Mouse (Mus musculus): ENCODE measurements around the gene Zfp526. TPM values are rescaled to one million over a fixed set of nuclear protein-coding genes. Genes with fewer than 3 reads are reported as not detected.
A peak's percentile ranks its signal among the peaks of the same experiment; 100 is the strongest.

Zfp526 gene
- polyA plus RNA-seq, 1 experiment, result 9.7 TPM

DNA sequence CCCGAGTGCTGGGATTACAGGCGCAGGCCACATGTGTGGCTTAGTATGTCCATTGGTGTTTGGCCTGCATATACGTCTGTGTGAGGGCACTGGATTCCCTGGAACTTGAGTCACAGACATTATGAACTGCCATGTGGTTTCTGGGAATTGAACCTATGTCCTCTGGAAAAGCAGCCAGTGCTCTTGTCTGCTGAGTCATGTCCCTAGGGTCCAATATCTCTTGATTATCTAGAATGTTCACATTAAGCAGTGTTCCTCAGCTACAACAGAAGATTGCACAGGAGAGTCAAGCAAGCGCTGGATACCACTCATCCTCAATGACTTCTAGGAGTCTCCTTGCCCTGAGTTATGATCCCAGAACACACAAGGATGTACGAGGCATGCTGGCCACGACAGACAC lies 37.1 kb upstream of the Zfp526 start:
- H3K4me1 ChIP-seq (ENCODE audit: control insufficient read depth, insufficient read depth, low read length), result peaks cover 5% of the 10 kb centered on the region; the same call in 1 of the 2 replicates
- TF ChIP-seq CTCF (IDR thresholded peaks at IDR 0.05; ENCODE audit: borderline replicate concordance, insufficient read depth, low read length) (no peak), POLR2A (IDR thresholded peaks at IDR 0.05; ENCODE audit: low read depth, low read length) (no peak)
- H3K27ac ChIP-seq (ENCODE audit: insufficient read depth, low read length), result no peak overlapping the region
- H3K4me3 ChIP-seq (ENCODE audit: insufficient read depth, low read length), result no peak overlapping the region

DNA sequence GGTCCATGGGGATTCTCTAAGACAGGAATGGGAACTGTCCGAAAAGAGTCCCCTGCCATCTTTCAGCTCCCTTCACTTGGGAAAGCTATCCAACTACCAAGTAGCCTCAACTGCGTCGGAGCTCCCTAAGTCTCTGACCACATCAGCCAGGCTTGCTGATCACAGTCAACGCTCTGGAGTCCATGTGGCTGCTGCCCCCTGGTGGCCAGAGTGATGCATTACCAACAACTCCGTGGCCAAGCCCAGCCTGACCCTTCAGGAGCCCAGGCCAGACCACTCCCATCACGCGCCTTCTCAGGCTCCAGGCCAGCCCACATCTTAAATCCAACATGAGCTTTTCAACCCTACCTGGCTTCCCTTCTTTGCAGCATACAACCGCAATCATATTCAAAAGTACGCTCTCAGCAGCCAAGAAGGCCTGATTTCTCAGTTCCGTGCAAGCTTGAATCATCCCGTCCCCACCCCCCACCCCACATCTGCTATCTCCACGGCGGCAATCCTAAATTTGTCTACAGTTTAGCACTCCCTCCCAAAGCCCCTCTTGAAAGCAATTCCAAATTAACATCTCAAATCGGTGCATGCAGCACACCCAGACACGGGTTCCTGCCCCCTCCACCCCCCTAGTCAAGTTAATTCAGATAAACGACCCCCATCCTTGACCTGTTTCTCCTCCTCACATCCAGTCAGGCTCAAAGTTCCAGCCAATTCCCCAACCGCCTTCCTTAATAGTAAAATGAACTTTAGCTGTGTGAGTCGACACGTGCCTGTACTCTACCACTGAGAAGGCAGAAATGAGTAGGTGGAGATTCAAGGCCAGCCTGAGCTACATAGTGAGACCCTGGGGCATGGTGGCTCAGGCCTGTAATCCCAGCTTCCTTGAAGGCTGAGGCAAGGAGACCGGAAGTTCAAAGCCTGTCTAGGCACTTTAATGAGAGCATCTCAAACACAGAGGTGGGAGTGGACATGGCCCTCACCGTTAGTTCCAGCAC lies 33.3 kb upstream of the Zfp526 start:
- H3K4me1 ChIP-seq (ENCODE audit: control insufficient read depth, insufficient read depth, low read length), result peaks cover 5% of the 10 kb centered on the region; the same call in 1 of the 2 replicates
- no peak overlapping the region for H3K4me3 ChIP-seq (ENCODE audit: insufficient read depth, low read length)
- no peak overlapping the region for H3K27ac ChIP-seq (ENCODE audit: insufficient read depth, low read length)
- no peak for TF ChIP-seq POLR2A (IDR thresholded peaks at IDR 0.05; ENCODE audit: low read depth, low read length)
- TF ChIP-seq CTCF (IDR thresholded peaks at IDR 0.05; ENCODE audit: borderline replicate concordance, insufficient read depth, low read length), result peak; percentile 98

DNA sequence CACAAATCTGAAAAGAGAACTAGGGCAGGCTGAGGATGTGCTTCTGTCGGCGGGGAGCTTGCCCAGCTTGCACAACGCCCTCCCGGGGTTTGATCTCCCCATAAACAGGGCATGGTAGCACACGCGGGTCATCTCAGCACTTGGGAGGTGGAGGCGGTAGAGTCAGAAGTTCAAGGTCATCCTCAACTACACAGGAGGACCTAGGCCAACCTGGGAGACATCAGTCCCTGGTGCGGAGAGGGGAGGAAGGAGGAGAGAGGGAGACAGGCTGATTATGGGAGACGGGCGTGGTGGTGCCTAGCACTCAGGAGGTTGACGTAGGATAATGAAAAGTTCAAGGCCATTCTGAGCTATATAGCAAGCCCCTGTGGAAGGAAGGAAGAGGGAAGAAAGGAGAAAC lies 30.4 kb upstream of the Zfp526 start:
- no peak for TF ChIP-seq CTCF (IDR thresholded peaks at IDR 0.05; ENCODE audit: borderline replicate concordance, insufficient read depth, low read length)
- no peak for TF ChIP-seq POLR2A (IDR thresholded peaks at IDR 0.05; ENCODE audit: low read depth, low read length)
- H3K27ac ChIP-seq (ENCODE audit: insufficient read depth, low read length), result no peak overlapping the region

DNA sequence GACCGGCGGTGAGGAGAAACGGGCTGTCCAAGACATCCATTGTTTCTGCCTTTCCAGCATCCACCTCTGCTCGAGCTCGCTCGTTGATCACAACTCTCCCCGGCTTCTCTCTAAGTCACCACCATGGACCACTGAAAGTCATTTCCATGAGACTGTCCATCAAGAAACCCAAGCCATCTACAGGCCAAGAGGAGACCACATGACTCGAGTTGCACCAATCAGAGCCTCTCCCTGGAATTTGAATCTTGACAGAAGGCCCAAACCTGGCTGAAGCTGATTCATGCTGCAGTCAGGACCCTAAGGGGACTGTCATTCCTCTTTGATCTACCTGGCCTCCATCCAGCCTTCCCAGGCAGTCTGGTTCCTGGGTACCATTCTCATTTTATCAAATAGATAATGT lies 29.1 kb upstream of the Zfp526 start:
- H3K4me3 ChIP-seq (ENCODE audit: insufficient read depth, low read length), result no peak overlapping the region
- TF ChIP-seq POLR2A (IDR thresholded peaks at IDR 0.05; ENCODE audit: low read depth, low read length), result no peak
- TF ChIP-seq CTCF (IDR thresholded peaks at IDR 0.05; ENCODE audit: borderline replicate concordance, insufficient read depth, low read length), result no peak

More for the DNA sequence above, 30.4 kb upstream of the Zfp526 start:
- Histone ChIP-seq H3K4me1 (ENCODE audit: control insufficient read depth, insufficient read depth, low read length) (no peaks in the 10 kb centered on the region), H3K4me3 (ENCODE audit: insufficient read depth, low read length) (no peak overlapping the region)

DNA sequence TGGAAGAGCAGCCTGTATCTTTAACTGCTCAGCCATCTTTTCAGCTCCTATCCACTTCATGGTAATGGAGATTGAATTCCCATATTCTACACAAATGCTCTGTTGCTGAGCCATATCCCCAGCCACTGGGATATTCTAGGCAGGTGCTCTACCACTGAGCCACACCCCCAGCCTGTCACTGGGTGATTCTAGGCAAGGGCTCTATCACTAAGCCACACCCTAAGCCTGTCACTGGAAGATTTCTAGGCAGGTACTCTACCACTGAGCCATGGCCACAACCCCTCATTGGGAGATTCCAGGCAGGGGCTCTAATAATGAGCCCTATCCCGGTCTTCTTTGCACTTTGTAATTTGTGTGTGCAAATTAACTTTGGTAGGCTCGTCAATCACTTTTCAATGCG lies 26.1 kb upstream of the Zfp526 start:
- no peak for TF ChIP-seq CTCF (IDR thresholded peaks at IDR 0.05; ENCODE audit: borderline replicate concordance, insufficient read depth, low read length)
- TF ChIP-seq POLR2A (IDR thresholded peaks at IDR 0.05; ENCODE audit: low read depth, low read length), result no peak
- Histone ChIP-seq H3K4me3 (ENCODE audit: insufficient read depth, low read length) (no peak overlapping the region), H3K27ac (ENCODE audit: insufficient read depth, low read length) (no peak overlapping the region), H3K4me1 (ENCODE audit: control insufficient read depth, insufficient read depth, low read length) (no peaks in the 10 kb centered on the region)

More for the DNA sequence above, 29.1 kb upstream of the Zfp526 start:
- Histone ChIP-seq H3K4me1 (ENCODE audit: control insufficient read depth, insufficient read depth, low read length) (no peaks in the 10 kb centered on the region), H3K27ac (ENCODE audit: insufficient read depth, low read length) (no peak overlapping the region)

DNA sequence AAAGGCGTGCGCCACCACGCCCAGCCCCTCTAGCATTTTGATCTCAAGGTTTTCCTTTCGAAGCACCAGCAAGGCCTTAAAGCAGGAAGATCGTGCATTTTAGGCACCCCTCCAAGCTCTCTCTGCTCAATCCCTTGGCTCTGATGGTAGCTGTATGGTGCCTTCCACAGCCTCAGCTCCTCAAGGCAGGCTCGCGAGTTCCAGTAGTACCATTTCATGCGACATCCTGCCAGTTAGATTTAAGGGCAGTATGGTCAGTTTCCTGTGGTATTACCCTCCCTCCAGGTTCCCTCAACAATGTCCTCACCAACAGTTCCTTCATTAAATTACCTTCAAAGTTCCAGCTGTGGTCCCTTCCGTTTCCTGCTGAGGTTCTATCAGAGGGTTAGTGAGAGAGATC lies 25.1 kb upstream of the Zfp526 start:
- no peaks in the 10 kb centered on the region for H3K4me1 ChIP-seq (ENCODE audit: control insufficient read depth, insufficient read depth, low read length)
- H3K4me3 ChIP-seq (ENCODE audit: insufficient read depth, low read length), result no peak overlapping the region
- TF ChIP-seq POLR2A (IDR thresholded peaks at IDR 0.05; ENCODE audit: low read depth, low read length) (no peak), CTCF (IDR thresholded peaks at IDR 0.05; ENCODE audit: borderline replicate concordance, insufficient read depth, low read length) (no peak)
- H3K27ac ChIP-seq (ENCODE audit: insufficient read depth, low read length), result no peak overlapping the region

DNA sequence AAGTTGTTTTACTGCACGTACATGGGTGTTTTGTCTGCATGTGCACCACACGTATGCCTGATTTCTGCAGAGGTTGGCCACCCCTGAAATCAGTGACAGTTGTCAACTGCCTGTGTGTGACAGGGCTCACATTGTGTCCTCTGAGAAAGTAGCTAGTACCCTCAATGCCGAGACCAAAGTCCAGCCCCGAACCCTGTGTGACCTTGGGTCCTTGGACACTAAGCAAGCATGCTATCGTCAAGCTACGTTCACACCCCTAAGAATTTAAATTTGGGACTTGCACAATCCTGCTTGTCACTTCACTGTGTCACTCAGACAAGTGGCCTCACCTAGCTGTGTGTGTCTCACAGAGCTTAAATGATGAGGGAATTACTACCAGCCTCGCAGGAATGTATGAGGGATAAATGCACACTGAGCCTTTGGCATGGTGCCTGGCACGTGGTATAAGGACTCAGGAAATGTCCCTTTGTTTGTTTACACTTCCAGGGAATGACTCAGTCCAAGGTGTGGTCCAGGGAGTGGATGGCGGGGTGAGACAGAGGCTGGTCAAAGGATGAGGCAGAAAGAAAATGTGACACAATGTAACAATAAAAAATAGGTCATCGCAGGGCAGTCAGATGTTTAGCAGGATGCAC lies 23.7 kb upstream of the Zfp526 start:
- no peak overlapping the region for H3K27ac ChIP-seq (ENCODE audit: insufficient read depth, low read length)
- H3K4me1 ChIP-seq (ENCODE audit: control insufficient read depth, insufficient read depth, low read length), result no peaks in the 10 kb centered on the region
- no peak overlapping the region for H3K4me3 ChIP-seq (ENCODE audit: insufficient read depth, low read length)
- TF ChIP-seq CTCF (IDR thresholded peaks at IDR 0.05; ENCODE audit: borderline replicate concordance, insufficient read depth, low read length), result no peak
- no peak for TF ChIP-seq POLR2A (IDR thresholded peaks at IDR 0.05; ENCODE audit: low read depth, low read length)

DNA sequence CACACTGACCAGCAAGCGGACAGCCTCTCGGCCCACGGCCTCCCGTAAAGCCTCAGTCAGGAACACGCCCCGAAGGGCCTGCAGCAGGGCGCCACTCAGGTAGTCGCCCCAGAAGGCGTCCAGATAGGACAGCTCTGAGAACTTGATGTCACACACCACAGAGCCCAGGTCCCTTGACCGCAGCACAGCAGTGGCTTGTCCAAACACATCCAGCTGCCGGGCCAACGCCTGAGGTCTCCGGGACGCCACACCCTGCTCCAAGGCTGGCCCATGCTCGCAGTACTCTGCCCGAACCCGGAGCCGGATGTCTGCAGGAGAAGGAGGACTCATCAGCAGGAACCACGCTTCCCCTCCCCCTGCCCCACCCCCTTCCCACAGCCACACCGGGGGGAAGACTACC lies 17.6 kb upstream of the Zfp526 start:
- Histone ChIP-seq H3K27ac (ENCODE audit: insufficient read depth, low read length) (no peak overlapping the region), H3K4me1 (ENCODE audit: control insufficient read depth, insufficient read depth, low read length) (no peaks in the 10 kb centered on the region), H3K4me3 (ENCODE audit: insufficient read depth, low read length) (no peak overlapping the region)
- no peak for TF ChIP-seq POLR2A (IDR thresholded peaks at IDR 0.05; ENCODE audit: low read depth, low read length)
- no peak for TF ChIP-seq CTCF (IDR thresholded peaks at IDR 0.05; ENCODE audit: borderline replicate concordance, insufficient read depth, low read length)

DNA sequence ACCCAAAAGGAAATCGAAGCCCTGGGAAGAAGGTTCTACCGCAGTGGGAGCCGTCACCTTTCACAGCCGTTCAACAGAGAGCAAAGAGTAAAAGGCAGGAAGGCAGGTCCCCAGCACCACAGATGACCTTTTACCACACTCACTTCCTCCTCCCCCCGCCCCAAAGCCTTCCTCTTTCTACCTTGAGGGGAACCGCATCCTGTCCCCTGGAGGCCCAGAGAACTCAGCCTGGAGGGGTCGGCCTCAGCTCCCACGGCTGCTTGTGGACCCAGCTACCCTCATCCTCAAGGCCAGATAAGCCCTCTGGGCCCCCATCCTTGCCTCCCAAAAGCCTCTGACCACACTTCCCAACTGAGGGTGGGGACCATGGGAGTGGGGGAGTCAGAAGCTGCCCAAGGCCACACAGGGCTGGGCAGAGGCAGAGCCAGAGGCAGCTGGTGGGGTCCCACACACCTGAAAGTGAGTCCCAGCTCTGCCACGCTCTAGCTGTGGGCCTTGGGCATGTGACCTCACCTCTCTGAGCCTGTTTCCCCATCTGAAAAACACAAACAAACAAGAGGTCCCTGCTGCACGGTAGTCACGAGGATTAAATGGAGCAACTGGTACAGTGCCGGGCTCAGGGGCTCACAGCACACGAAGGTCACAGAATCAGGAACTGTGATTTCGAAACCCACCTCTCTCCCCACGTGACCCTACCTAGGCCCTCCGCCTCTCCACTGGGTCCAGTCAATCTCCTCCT lies 15.7 kb upstream of the Zfp526 start:
- no peak overlapping the region for H3K27ac ChIP-seq (ENCODE audit: insufficient read depth, low read length)
- no peak for TF ChIP-seq CTCF (IDR thresholded peaks at IDR 0.05; ENCODE audit: borderline replicate concordance, insufficient read depth, low read length)
- no peaks in the 10 kb centered on the region for H3K4me1 ChIP-seq (ENCODE audit: control insufficient read depth, insufficient read depth, low read length)
- H3K4me3 ChIP-seq (ENCODE audit: insufficient read depth, low read length), result no peak overlapping the region

All from embryonic fibroblast, embryonic 13.5 days (primary cell).